Comparison of ENCODE assay signal across 8 mouse cellular contexts in the genomic region with DNA sequence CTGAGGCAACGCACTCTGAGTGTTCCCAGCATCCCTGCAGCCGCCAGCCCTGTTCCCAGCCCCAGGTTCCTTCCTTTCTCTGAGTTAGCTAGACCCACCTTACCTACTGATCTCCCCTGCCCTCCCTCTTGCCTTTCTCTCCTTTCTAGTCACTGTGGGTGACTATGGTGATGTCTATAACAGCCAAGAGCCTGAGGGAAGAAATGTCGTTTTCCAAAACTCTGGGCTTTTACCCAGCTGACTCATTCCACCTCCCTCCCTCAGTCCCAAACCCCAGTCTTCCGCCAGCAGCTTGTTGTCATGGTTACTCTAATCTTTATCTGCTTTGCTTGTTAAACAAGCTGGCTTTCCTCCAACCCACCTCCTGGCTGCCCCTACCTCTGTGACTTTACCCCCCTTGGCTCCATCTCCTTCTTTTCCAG.
DNase-seq lines count a peak whose midpoint lies in the region; ATAC-seq and TF ChIP-seq lines count a peak whose summit lies in the region.

No protein-coding gene starts in this region.

- no peak overlapping the region for H3K4me3 ChIP-seq in embryonic fibroblast, embryonic 13.5 days (ENCODE audit: insufficient read depth, low read length)
- H3K4me3 ChIP-seq in limb, embryonic 15.5 days = no peak overlapping the region

- H3K9me3 ChIP-seq in limb, embryonic 15.5 days = no peaks in the 10 kb centered on the region

- WGBS in limb, embryonic 15.5 days = 36% methylated on average over 4 of the region's 4 CpGs

- H3K27ac ChIP-seq in embryonic fibroblast, embryonic 13.5 days (ENCODE audit: insufficient read depth, low read length) = peak overlapping the region; percentile 65
- peak overlapping the region; percentile 72 for H3K27ac ChIP-seq in limb, embryonic 15.5 days

- no peak overlapping the region for H3K9ac ChIP-seq in limb, embryonic 15.5 days

- H3K27me3 ChIP-seq in limb, embryonic 15.5 days = no peaks in the 10 kb centered on the region

- peak; percentile 29 for DNase-seq in gastrocnemius, adult 18-20 months (ENCODE audit: low spot score)
- DNase-seq in gastrocnemius, postnatal 10 days = no peak
- DNase-seq in R1 (ENCODE audit: low read depth, low spot score) = peak; percentile 70
- DNase-seq in heart, postnatal 10 days = peak; percentile 53 to 56
- DNase-seq in spleen, adult 18-20 months = no peak
- DNase-seq in ovary, postnatal 14 days (ENCODE audit: low spot score) = no peak

- intact Hi-C loops in heart, postnatal 10 days (cut with DNase I) = loop anchor here (10.0 kb wide), 1 partner anchor 228 kb away; the partner anchor contains the start of gene Creb3l2

- H3K4me2 ChIP-seq in limb, embryonic 15.5 days = no peak overlapping the region

- no peaks in the 10 kb centered on the region for H3K36me3 ChIP-seq in limb, embryonic 15.5 days

- no peak for TF ChIP-seq CTCF in embryonic fibroblast, embryonic 13.5 days (IDR thresholded peaks at IDR 0.05; ENCODE audit: borderline replicate concordance, insufficient read depth, low read length)

- ATAC-seq in limb, embryonic 15.5 days (ENCODE audit: insufficient number of reproducible peaks, low FRiP score, low TSS enrichment, low read depth) = peak; percentile 59

- H3K4me1 ChIP-seq in embryonic fibroblast, embryonic 13.5 days (ENCODE audit: control insufficient read depth, insufficient read depth, low read length) = peaks cover 15% of the 10 kb centered on the region
- H3K4me1 ChIP-seq in limb, embryonic 15.5 days = peaks cover 44% of the 10 kb centered on the region

- no peak for TF ChIP-seq POLR2A in embryonic fibroblast, embryonic 13.5 days (IDR thresholded peaks at IDR 0.05; ENCODE audit: low read depth, low read length)

Comparison
In these comparisons a context has a peak if more than half of its experiments do, and no peak if none do; other contexts are left out.
1. DNase-seq: peak in gastrocnemius, adult 18-20 months (single experiment), R1 (single experiment) and heart, postnatal 10 days (2 of 2); none in gastrocnemius, postnatal 10 days (single experiment), spleen, adult 18-20 months (0 of 2) and ovary, postnatal 14 days (single experiment).